Comparison of ENCODE assay signal across 7 mouse cellular contexts in the genomic region with DNA sequence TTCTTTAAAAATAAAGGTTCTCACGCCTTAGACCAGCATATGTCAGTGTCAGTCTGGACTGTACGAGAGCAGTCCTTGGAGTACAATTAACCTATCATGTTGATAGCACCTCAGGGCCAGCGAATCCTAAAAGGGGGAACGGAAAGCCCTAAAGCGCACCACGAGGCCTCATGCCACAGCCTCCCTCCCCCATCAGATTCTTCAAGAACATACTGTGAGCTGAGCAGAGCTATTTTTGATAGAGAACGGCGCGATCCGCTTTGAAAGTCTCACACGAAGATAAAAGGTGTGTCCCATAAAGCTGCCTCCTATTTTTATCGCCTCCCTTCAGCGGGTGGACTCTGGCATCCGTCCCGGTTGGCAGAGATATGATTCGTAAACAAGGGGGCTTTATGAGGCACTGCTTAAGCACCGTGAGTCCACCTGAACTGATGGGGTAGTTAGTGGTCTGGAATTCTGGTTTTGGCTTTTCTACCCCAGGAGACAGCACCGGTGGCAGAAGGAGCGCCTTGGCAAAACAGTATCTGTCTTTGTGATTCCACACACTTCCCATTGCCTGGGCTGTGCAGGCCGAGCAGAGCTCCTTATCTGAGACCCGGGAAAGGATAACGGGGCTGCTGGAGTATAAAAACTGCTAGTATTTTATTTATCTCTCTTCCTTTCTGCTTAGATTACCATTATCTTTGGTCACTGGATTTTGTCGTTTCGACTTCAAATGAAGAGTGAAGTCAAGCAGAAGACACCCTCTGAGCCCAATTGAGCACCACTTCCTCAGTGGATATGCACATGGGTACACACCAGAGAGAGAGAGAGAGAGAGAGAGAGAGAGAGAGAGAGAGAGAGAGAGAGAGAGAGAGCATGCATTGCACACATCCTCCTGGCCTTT.
DNase-seq lines count a peak whose midpoint lies in the region; ATAC-seq and TF ChIP-seq lines count a peak whose summit lies in the region.

No protein-coding gene starts in this region.

- WGBS in heart, embryonic 15.5 days, result 16% methylated on average over 24 of the region's 24 CpGs
- 49% methylated on average over 24 of the region's 24 CpGs for WGBS in liver, postnatal 0 days (ENCODE audit: insufficient replicate concordance)
- WGBS in kidney, embryonic 16.5 days, result 62% methylated on average over 24 of the region's 24 CpGs

- no peaks in the 10 kb centered on the region for H3K36me3 ChIP-seq in heart, embryonic 15.5 days
- no peaks in the 10 kb centered on the region for H3K36me3 ChIP-seq in liver, postnatal 0 days (replicated peaks; ENCODE audit: insufficient read depth, low read length)
- no peaks in the 10 kb centered on the region for H3K36me3 ChIP-seq in kidney, embryonic 16.5 days (ENCODE audit: insufficient read depth, low read length)

- H3K4me2 ChIP-seq in heart, embryonic 15.5 days, result peak overlapping the region; percentile 51
- peak overlapping the region; percentile 40; the same call in 1 of the 2 replicates for H3K4me2 ChIP-seq in liver, postnatal 0 days (ENCODE audit: low read depth, low read length)
- H3K4me2 ChIP-seq in kidney, embryonic 16.5 days (replicated peaks; ENCODE audit: low read depth, low read length), result no peak overlapping the region

- TF ChIP-seq EP300 in liver, postnatal 0 days (IDR thresholded peaks at IDR 0.05; ENCODE audit: low read depth), result peak; percentile 67

- no peak overlapping the region for H3K9ac ChIP-seq in heart, embryonic 15.5 days
- H3K9ac ChIP-seq in liver, postnatal 0 days (replicated peaks), result no peak overlapping the region
- no peak overlapping the region for H3K9ac ChIP-seq in kidney, embryonic 16.5 days (replicated peaks; ENCODE audit: low read length)

- no peaks in the 10 kb centered on the region for H3K9me3 ChIP-seq in heart, embryonic 15.5 days (replicated peaks)
- no peaks in the 10 kb centered on the region for H3K9me3 ChIP-seq in liver, postnatal 0 days (ENCODE audit: low read length)
- H3K9me3 ChIP-seq in kidney, embryonic 16.5 days (ENCODE audit: low read length), result no peaks in the 10 kb centered on the region

- no peak for TF ChIP-seq CTCF in liver, postnatal 0 days (IDR thresholded peaks at IDR 0.05; ENCODE audit: low read depth)

- H3K4me3 ChIP-seq in heart, embryonic 15.5 days, result 0 out of 2 replicates have a peak overlapping the region, but pooled peaks have one; percentile 21
- no peak overlapping the region for H3K4me3 ChIP-seq in liver, postnatal 0 days (ENCODE audit: low read depth, low read length)
- no peak overlapping the region for H3K4me3 ChIP-seq in kidney, embryonic 16.5 days (ENCODE audit: low read length)

- peak; percentile 86 for ATAC-seq in heart, embryonic 15.5 days (replicated peaks; ENCODE audit: insufficient number of reproducible peaks, insufficient read depth, low FRiP score, low read depth)
- ATAC-seq in liver, postnatal 0 days, result peak; percentile 49; the same call in 1 of the 2 replicates
- ATAC-seq in kidney, embryonic 16.5 days (ENCODE audit: low FRiP score, low TSS enrichment), result no peak

- peak overlapping the region; percentile 84 for H3K27ac ChIP-seq in heart, embryonic 15.5 days
- no peak overlapping the region for H3K27ac ChIP-seq in liver, postnatal 0 days (ENCODE audit: low read depth)
- H3K27ac ChIP-seq in kidney, embryonic 16.5 days (ENCODE audit: low read length), result no peak overlapping the region

- peak; percentile 31 for DNase-seq in c-Kit-positive CD71-positive TER-119-negative erythroid progenitor cells, embryonic 14.5 days (ENCODE audit: low read depth)
- DNase-seq in cerebellum, adult 9-11 months, result peak; percentile 34
- peak; percentile 21 for DNase-seq in liver, postnatal 0 days
- DNase-seq in kidney, postnatal 10 days, result no peak
- no peak for DNase-seq in kidney, adult 18-20 months

- H3K27me3 ChIP-seq in heart, embryonic 15.5 days, result no peaks in the 10 kb centered on the region
- H3K27me3 ChIP-seq in liver, postnatal 0 days (ENCODE audit: insufficient read depth, low read length), result no peaks in the 10 kb centered on the region
- H3K27me3 ChIP-seq in kidney, embryonic 16.5 days (ENCODE audit: insufficient read depth, low read length), result no peaks in the 10 kb centered on the region

- peaks cover 21% of the 10 kb centered on the region for H3K4me1 ChIP-seq in heart, embryonic 15.5 days (replicated peaks)
- no peaks in the 10 kb centered on the region for H3K4me1 ChIP-seq in liver, postnatal 0 days (ENCODE audit: insufficient read depth)
- H3K4me1 ChIP-seq in kidney, embryonic 16.5 days (ENCODE audit: insufficient read depth, low read length), result no peaks in the 10 kb centered on the region

Comparison
In these comparisons a context has a peak if more than half of its experiments do, and no peak if none do; other contexts are left out.
1. DNase-seq: peak in c-Kit-positive CD71-positive TER-119-negative erythroid progenitor cells, embryonic 14.5 days (single experiment), cerebellum, adult 9-11 months (single experiment) and liver, postnatal 0 days (single experiment); none in kidney, postnatal 10 days (single experiment) and kidney, adult 18-20 months (single experiment).